26 mouse cellular contexts compared by ENCODE assay signal in genomic region chr13:104476285-104476956, GRCm38 (mm10).
DNase-seq lines count a peak whose midpoint lies in the region; ATAC-seq and TF ChIP-seq lines count a peak whose summit lies in the region.
"Had no signal": no experiment of that assay in that cellular context is flagged by ENCODE, and none has a peak within 500 bp of the region (broad histone marks: within the 10 kb centered on the region; RNA-seq: fewer than 3 reads in every experiment).

No protein-coding gene starts in this region.

- no peak for ATAC-seq in heart, embryonic 13.5 days (ENCODE audit: extremely low read depth, insufficient number of reproducible peaks, low FRiP score, low TSS enrichment)
- peak; percentile 52; the same call in 1 of the 2 replicates for ATAC-seq in kidney, embryonic 15.5 days (replicated peaks; ENCODE audit: low FRiP score)
- ATAC-seq in lung, postnatal 0 days: no peak
- ATAC-seq: activated CD4-positive, CD25-positive, alpha-beta regulatory T cell, adult 4 months; forebrain, embryonic 14.5 days; hindbrain, postnatal 0 days; intestine, embryonic 16.5 days had no signal

- no peak for DNase-seq in heart, postnatal 14 days
- no peak for DNase-seq in kidney, adult 2 months
- peak; percentile 7 for DNase-seq in lung, postnatal 0 days (ENCODE audit: low spot score)
- no peak for DNase-seq in lung, adult 2 months
- DNase-seq: adrenal gland, adult 8-10 months; B cell, adult 2 months; cerebellum, adult 11-12 months; cerebellum, postnatal 14 days; gastrocnemius, adult 2 months; layer of hippocampus, adult 9-11 months; lung, postnatal 14 days; thymus, adult 2 months; thymus, postnatal 4 days had no signal

- peaks cover 48% of the 10 kb centered on the region for H3K36me3 ChIP-seq in heart, embryonic 13.5 days
- no peaks in the 10 kb centered on the region for H3K36me3 ChIP-seq in kidney, embryonic 15.5 days
- no peaks in the 10 kb centered on the region for H3K36me3 ChIP-seq in kidney, adult 2 months (ENCODE audit: control insufficient read depth, insufficient read depth, low read length)
- H3K36me3 ChIP-seq in lung, postnatal 0 days (ENCODE audit: insufficient read depth, low read length): no peaks in the 10 kb centered on the region
- peaks cover 23% of the 10 kb centered on the region for H3K36me3 ChIP-seq in myocyte (ENCODE audit: control insufficient read depth, insufficient read depth)
- H3K36me3 ChIP-seq: G1E had no signal

- no peak overlapping the region for H3K4me2 ChIP-seq in heart, embryonic 13.5 days
- H3K4me2 ChIP-seq in kidney, embryonic 15.5 days: no peak overlapping the region
- H3K4me2 ChIP-seq in lung, postnatal 0 days (replicated peaks; ENCODE audit: low read depth, low read length): no peak overlapping the region
- H3K4me2 ChIP-seq in myocyte (ENCODE audit: low read depth): peak overlapping the region; percentile 1
- H3K4me2 ChIP-seq: embryonic facial prominence, embryonic 13.5 days; limb, embryonic 15.5 days; midbrain, embryonic 12.5 days had no signal

- H3K27ac ChIP-seq in heart, embryonic 13.5 days (replicated peaks): peak overlapping the region; percentile 48; the same call in 1 of the 2 replicates
- H3K27ac ChIP-seq in kidney, embryonic 15.5 days: peak overlapping the region; percentile 46
- no peak overlapping the region for H3K27ac ChIP-seq in kidney, adult 2 months (ENCODE audit: insufficient read depth, low read depth, low read length)
- H3K27ac ChIP-seq in lung, postnatal 0 days (ENCODE audit: low read length): no peak overlapping the region
- H3K27ac ChIP-seq: embryonic facial prominence, embryonic 13.5 days; gastrocnemius, adult 2 months; hindbrain, postnatal 0 days; limb, embryonic 15.5 days; liver, embryonic 14.5 days; midbrain, embryonic 12.5 days had no signal

- H3K79me2 ChIP-seq in myocyte (ENCODE audit: control insufficient read depth, insufficient read depth): no peaks in the 10 kb centered on the region

- WGBS in heart, embryonic 13.5 days: 60% methylated on average over 9 of the region's 9 CpGs
- 60% methylated on average over 9 of the region's 9 CpGs for WGBS in kidney, embryonic 15.5 days
- 76% methylated on average over 9 of the region's 9 CpGs for WGBS in kidney, adult 2 months
- 67% methylated on average over 9 of the region's 9 CpGs for WGBS in lung, postnatal 0 days
- 60% methylated on average over 9 of the region's 9 CpGs for WGBS in lung, adult 2 months

- H3K4me1 ChIP-seq in heart, embryonic 13.5 days: peaks cover 16% of the 10 kb centered on the region
- no peaks in the 10 kb centered on the region for H3K4me1 ChIP-seq in kidney, embryonic 15.5 days
- H3K4me1 ChIP-seq in kidney, adult 2 months (ENCODE audit: control insufficient read depth, insufficient read depth, low read length): no peaks in the 10 kb centered on the region
- no peaks in the 10 kb centered on the region for H3K4me1 ChIP-seq in lung, postnatal 0 days (ENCODE audit: insufficient read depth, low read depth, low read length)
- no peaks in the 10 kb centered on the region for H3K4me1 ChIP-seq in lung, adult 2 months (ENCODE audit: control insufficient read depth, insufficient read depth, low read length)
- H3K4me1 ChIP-seq: embryonic facial prominence, embryonic 13.5 days; limb, embryonic 15.5 days; midbrain, embryonic 12.5 days had no signal

- TF ChIP-seq EP300 in lung, postnatal 0 days (IDR thresholded peaks at IDR 0.05): no peak

- H3K9me3 ChIP-seq in heart, embryonic 13.5 days: no peaks in the 10 kb centered on the region
- H3K9me3 ChIP-seq in kidney, embryonic 15.5 days (replicated peaks): no peaks in the 10 kb centered on the region
- no peaks in the 10 kb centered on the region for H3K9me3 ChIP-seq in lung, postnatal 0 days (ENCODE audit: low read length)
- H3K9me3 ChIP-seq: embryonic facial prominence, embryonic 13.5 days; G1E; limb, embryonic 15.5 days; midbrain, embryonic 12.5 days had no signal

- no peak for TF ChIP-seq POLR2A in kidney, adult 2 months (IDR thresholded peaks at IDR 0.05; ENCODE audit: low read depth, low read length)
- TF ChIP-seq POLR2A in lung, adult 2 months (IDR thresholded peaks at IDR 0.05; ENCODE audit: borderline replicate concordance, extremely low read depth, low read depth, low read length): no peak
- TF ChIP-seq POLR2A in myocyte (IDR thresholded peaks at IDR 0.05; ENCODE audit: insufficient read length, low read depth): no peak

- H3ac ChIP-seq in myocyte (ENCODE audit: control insufficient read depth, insufficient read length): no peak overlapping the region

- no peak overlapping the region for H3K4me3 ChIP-seq in heart, embryonic 13.5 days
- no peak overlapping the region for H3K4me3 ChIP-seq in kidney, embryonic 15.5 days (replicated peaks)
- H3K4me3 ChIP-seq in kidney, adult 2 months (ENCODE audit: insufficient read depth, low read depth, low read length): no peak overlapping the region
- H3K4me3 ChIP-seq in lung, postnatal 0 days (ENCODE audit: low read depth, low read length): no peak overlapping the region
- H3K4me3 ChIP-seq in lung, adult 2 months (replicated peaks; ENCODE audit: extremely low read depth, low read depth, low read length): no peak overlapping the region
- H3K4me3 ChIP-seq in myocyte: no peak overlapping the region
- H3K4me3 ChIP-seq: embryonic facial prominence, embryonic 13.5 days; gastrocnemius, adult 2 months; limb, embryonic 15.5 days; midbrain, embryonic 12.5 days had no signal

- no peaks in the 10 kb centered on the region for H3K27me3 ChIP-seq in heart, embryonic 13.5 days (replicated peaks)
- H3K27me3 ChIP-seq in kidney, embryonic 15.5 days: no peaks in the 10 kb centered on the region
- no peaks in the 10 kb centered on the region for H3K27me3 ChIP-seq in kidney, adult 2 months (replicated peaks; ENCODE audit: control insufficient read depth, insufficient read depth, low read length)
- no peaks in the 10 kb centered on the region for H3K27me3 ChIP-seq in lung, postnatal 0 days (replicated peaks; ENCODE audit: insufficient read depth, low read length)
- H3K27me3 ChIP-seq in myocyte (ENCODE audit: control insufficient read depth, insufficient read depth, insufficient read length): no peaks in the 10 kb centered on the region
- H3K27me3 ChIP-seq: CH12.LX; embryonic facial prominence, embryonic 13.5 days; limb, embryonic 15.5 days; midbrain, embryonic 12.5 days had no signal

- no peak for TF ChIP-seq CTCF in kidney, adult 2 months (conservative IDR thresholded peaks at IDR 0.05; ENCODE audit: insufficient read depth, insufficient read length, low read depth, low read length)
- no peak for TF ChIP-seq CTCF in lung, postnatal 0 days (IDR thresholded peaks at IDR 0.05)
- no peak for TF ChIP-seq CTCF in lung, adult 2 months (IDR thresholded peaks at IDR 0.05; ENCODE audit: insufficient read depth, low read length)

- no peak overlapping the region for H3K9ac ChIP-seq in heart, embryonic 13.5 days
- no peak overlapping the region for H3K9ac ChIP-seq in kidney, embryonic 15.5 days
- no peak overlapping the region for H3K9ac ChIP-seq in lung, postnatal 0 days (replicated peaks; ENCODE audit: low read depth)
- H3K9ac ChIP-seq: embryonic facial prominence, embryonic 13.5 days; limb, embryonic 15.5 days; liver, embryonic 14.5 days; midbrain, embryonic 12.5 days had no signal

- intact Hi-C loops in heart, postnatal 14 days (cut with DNase I): no loop called here

TF ChIP-seq in myocyte, 11 proteins besides CTCF, POLR2A, EP300 and RAD21:
- TF ChIP-seq REST (IDR thresholded peaks at IDR 0.05; ENCODE audit: insufficient read depth, insufficient read length) (no peak), CEBPB (IDR thresholded peaks at IDR 0.05; ENCODE audit: insufficient read depth, poor library complexity, severe bottlenecking) (no peak), MAX (IDR thresholded peaks at IDR 0.05; ENCODE audit: low read depth) (no peak), MYOD1 (IDR thresholded peaks at IDR 0.05; ENCODE audit: control insufficient read depth in 1 of 3, insufficient read length in 2 of 3, low read depth in 2 of 3) (no peak), TCF12 (IDR thresholded peaks at IDR 0.05; ENCODE audit: insufficient read depth, poor library complexity, severe bottlenecking) (no peak), POLR2AphosphoS2 (IDR thresholded peaks at IDR 0.05; ENCODE audit: insufficient read length, low read depth) (no peak), TCF3 (IDR thresholded peaks at IDR 0.05; ENCODE audit: insufficient read length, low read depth) (no peak), MYOG (IDR thresholded peaks at IDR 0.05; ENCODE audit: control insufficient read depth in 1 of 3, insufficient read depth in 1 of 3, insufficient read length in 2 of 3, low read depth in 2 of 3) (no peak), E2F4 (IDR thresholded peaks at IDR 0.05; ENCODE audit: insufficient read depth) (no peak), SRF (IDR thresholded peaks at IDR 0.05; ENCODE audit: control insufficient read depth, insufficient read length, low read depth) (no peak), USF1 (IDR thresholded peaks at IDR 0.05; ENCODE audit: low read depth) (no peak)

Comparison
In these comparisons a context has a peak if more than half of its experiments do, and no peak if none do; other contexts are left out.
1. H3K27ac ChIP-seq: peak in heart, embryonic 13.5 days (single experiment) and kidney, embryonic 15.5 days (single experiment); none in kidney, adult 2 months (single experiment) and lung, postnatal 0 days (single experiment).